Mouse (Mus musculus) midbrain, embryonic 10.5 days (tissue): ENCODE results near the gene Arhgap19. TPM values are rescaled to one million over a fixed set of nuclear protein-coding genes. Genes with fewer than 3 reads are reported as not detected.

Experiments used
- DNase-seq: peaks from one replicate; pipeline ENCODE4 v3.0.0-alpha.2; 2017; ENCODE audit warnings: low spot score
- H3K27ac ChIP-seq: fragments of 300-500 bp; sonication (generic); replicated peaks from 2 replicates; pipeline ENCODE4 v1.5.1; 2016; ENCODE audit warnings: mild to moderate bottlenecking
- H3K27me3 ChIP-seq: fragments of 300-500 bp; sonication (generic); 2 replicates; pipeline ENCODE4 v1.6.1; 2016; ENCODE audit warnings: low read depth, mild to moderate bottlenecking; ENCODE audit not compliant: poor library complexity, severe bottlenecking
- H3K36me3 ChIP-seq: fragments of 300-500 bp; sonication (generic); 2 replicates; pipeline ENCODE4 v1.6.1; 2016; ENCODE audit warnings: mild to moderate bottlenecking, moderate library complexity
- H3K4me1 ChIP-seq: fragments of 300-500 bp; sonication (generic); 2 replicates; pipeline ENCODE4 v1.6.1; 2016
- H3K4me3 ChIP-seq: fragments of 300-500 bp; sonication (generic); 2 replicates; pipeline ENCODE4 v1.5.1; 2016; ENCODE audit warnings: mild to moderate bottlenecking, moderate library complexity
- H3K9me3 ChIP-seq: fragments of 300-500 bp; sonication (generic); replicated peaks from 2 replicates; pipeline ENCODE4 v1.6.1; 2016; ENCODE audit warnings: mild to moderate bottlenecking
- WGBS: fragments of 180-500 bp; shearing (Covaris S2); methylation state at CpG from one replicate; pipeline ENCODE4 v1.1.7; 2016; 5-methylcytosine and 5-hydroxymethylcytosine counted together
- polyA plus RNA-seq: library from polyadenylated mRNA; unstranded; fragments of >200 nt; fragmentation: Nextera tagmentation; extraction: Ambion mirVana; gene quantifications from 2 replicates; pipeline ENCODE4 v1.2.1, GENCODE M21; 2016

The Arhgap19 gene
- polyA plus RNA-seq, 1 experiment from 2014 or later, result 38.1 TPM

GRCm38 (mm10) chr19:41829381-41830105 lies 27.7 kb upstream of the Arhgap19 start, which contains the start of gene Frat1:
Gene Frat1 (plus strand): TSS chr19:41829970.
- under 1% methylated on average over 39 of the region's 39 CpGs for WGBS
- Histone ChIP-seq H3K9me3 (no peaks in the 10 kb centered on the region), H3K4me3 (peak within 1 kb of the TSS; percentile 84), H3K27me3 (peaks cover 37% of the 10 kb centered on the region), H3K27ac (peak within 1 kb of the TSS; percentile 97), H3K4me1 (peaks cover 36% of the 10 kb centered on the region), H3K36me3 (no peaks in the 10 kb centered on the region)
- peak; percentile 95 for DNase-seq

DNA sequence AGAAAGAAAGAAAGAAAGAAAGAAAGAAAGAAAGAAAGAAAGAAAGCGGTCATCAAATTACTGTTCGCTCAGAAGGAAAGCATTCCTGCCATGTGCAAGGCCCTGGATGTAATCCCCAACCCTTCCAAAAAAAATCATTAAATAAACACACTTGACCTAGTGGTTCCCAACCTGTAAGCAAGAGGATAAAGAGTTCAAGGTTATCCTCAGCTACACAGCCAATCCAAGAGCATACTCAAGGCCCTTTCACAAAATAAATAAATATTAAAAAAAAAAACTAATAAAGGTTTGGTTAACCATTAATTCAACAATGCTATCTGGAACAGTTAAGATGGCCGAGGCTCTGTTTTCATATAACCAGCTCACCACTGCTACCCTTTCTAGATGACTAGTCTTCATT lies 27.1 kb upstream of the Arhgap19 start:
- 77% methylated on average over 3 of the region's 3 CpGs for WGBS
- Histone ChIP-seq H3K4me3 (peak overlapping the region; percentile 84), H3K27me3 (peaks cover 35% of the 10 kb centered on the region), H3K36me3 (no peaks in the 10 kb centered on the region), H3K27ac (peak overlapping the region; percentile 73), H3K9me3 (no peaks in the 10 kb centered on the region), H3K4me1 (peaks cover 36% of the 10 kb centered on the region)
- DNase-seq, result no peak

GRCm38 (mm10) chr19:41826529-41826928 lies 24.7 kb upstream of the Arhgap19 start:
- Histone ChIP-seq H3K9me3 (no peaks in the 10 kb centered on the region), H3K36me3 (no peaks in the 10 kb centered on the region), H3K4me1 (peaks cover 21% of the 10 kb centered on the region), H3K27ac (no peak overlapping the region), H3K4me3 (no peak overlapping the region), H3K27me3 (peaks cover 11% of the 10 kb centered on the region)
- 91% methylated on average over 3 of the region's 3 CpGs for WGBS
- no peak for DNase-seq

GRCm38 (mm10) chr19:41824950-41825349 lies 23.1 kb upstream of the Arhgap19 start:
- Histone ChIP-seq H3K9me3 (no peaks in the 10 kb centered on the region), H3K4me3 (no peak overlapping the region), H3K4me1 (peaks cover 16% of the 10 kb centered on the region), H3K27me3 (no peaks in the 10 kb centered on the region), H3K36me3 (no peaks in the 10 kb centered on the region), H3K27ac (no peak overlapping the region)
- 87% methylated on average over 5 of the region's 5 CpGs for WGBS
- DNase-seq, result no peak

GRCm38 (mm10) chr19:41822589-41822988 lies 20.7 kb upstream of the Arhgap19 start:
- 89% methylated on average over 1 of the region's 1 CpGs for WGBS
- no peak overlapping the region for H3K4me3 ChIP-seq
- no peak for DNase-seq
- H3K27me3 ChIP-seq, result no peaks in the 10 kb centered on the region
- no peaks in the 10 kb centered on the region for H3K9me3 ChIP-seq
- no peak overlapping the region for H3K27ac ChIP-seq
- H3K36me3 ChIP-seq, result no peaks in the 10 kb centered on the region
- H3K4me1 ChIP-seq, result peaks cover 10% of the 10 kb centered on the region

DNA sequence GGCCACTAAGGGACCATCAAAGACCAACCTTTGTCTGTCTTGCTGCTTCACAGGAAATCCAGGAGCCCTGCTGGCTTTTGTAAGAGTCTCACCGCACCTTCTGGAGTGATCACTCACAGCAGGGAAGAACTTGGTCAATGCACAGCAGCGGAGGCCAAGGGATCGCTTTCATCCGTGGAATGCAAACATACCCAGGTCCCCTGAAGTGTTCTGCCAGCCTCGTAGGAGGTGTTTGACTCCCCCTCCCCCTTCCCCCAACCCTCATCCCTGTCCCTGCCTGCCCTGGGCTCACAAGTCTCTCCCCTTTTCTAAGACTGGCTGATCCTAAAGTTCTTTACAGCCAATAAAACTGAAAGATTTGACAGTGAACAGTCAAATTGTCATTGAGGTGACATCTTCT lies 19.6 kb upstream of the Arhgap19 start:
- H3K27ac ChIP-seq, result no peak overlapping the region
- H3K4me1 ChIP-seq, result peaks cover 20% of the 10 kb centered on the region
- no peaks in the 10 kb centered on the region for H3K9me3 ChIP-seq
- DNase-seq, result no peak
- no peaks in the 10 kb centered on the region for H3K36me3 ChIP-seq
- WGBS, result 15% methylated on average over 5 of the region's 5 CpGs
- H3K27me3 ChIP-seq, result no peaks in the 10 kb centered on the region
- H3K4me3 ChIP-seq, result no peak overlapping the region

DNA sequence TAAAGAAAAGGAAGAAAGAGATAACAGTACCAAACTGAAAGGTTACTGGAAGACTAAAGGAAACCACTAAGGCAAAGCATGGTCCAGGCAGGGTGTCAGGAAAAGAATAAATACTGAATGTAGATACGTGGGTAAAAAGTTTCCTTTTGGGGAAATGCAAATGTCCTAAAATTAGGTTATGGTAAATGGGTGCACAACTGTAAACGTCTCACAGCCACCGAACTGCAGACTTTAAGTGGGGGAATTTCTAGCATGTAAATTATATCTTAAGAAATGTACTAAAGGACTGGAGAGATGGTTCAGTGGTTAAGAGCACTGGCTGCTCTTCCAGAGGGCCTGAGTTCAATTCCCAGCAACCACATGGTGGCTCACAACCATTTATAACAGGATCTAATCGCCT lies 16.9 kb upstream of the Arhgap19 start:
- H3K4me3 ChIP-seq, result no peak overlapping the region
- H3K27ac ChIP-seq, result no peak overlapping the region
- H3K9me3 ChIP-seq, result no peaks in the 10 kb centered on the region
- 88% methylated on average over 4 of the region's 4 CpGs for WGBS
- DNase-seq, result no peak
- peaks cover 20% of the 10 kb centered on the region for H3K4me1 ChIP-seq
- no peaks in the 10 kb centered on the region for H3K27me3 ChIP-seq
- no peaks in the 10 kb centered on the region for H3K36me3 ChIP-seq

GRCm38 (mm10) chr19:41817325-41817724 lies 15.5 kb upstream of the Arhgap19 start:
- Histone ChIP-seq H3K27me3 (no peaks in the 10 kb centered on the region), H3K9me3 (no peaks in the 10 kb centered on the region), H3K36me3 (no peaks in the 10 kb centered on the region), H3K4me1 (peaks cover 20% of the 10 kb centered on the region), H3K4me3 (no peak overlapping the region), H3K27ac (0 out of 2 replicates have a peak overlapping the region, but pooled peaks have one; percentile 7)
- no peak for DNase-seq
- WGBS, result 62% methylated on average over 10 of the region's 10 CpGs

- H3K36me3 ChIP-seq, result no peaks in the 10 kb centered on the region
- WGBS, result 59% methylated on average over 5 of the region's 5 CpGs
- no peaks in the 10 kb centered on the region for H3K9me3 ChIP-seq
- peaks cover 20% of the 10 kb centered on the region for H3K4me1 ChIP-seq
- no peak overlapping the region for H3K4me3 ChIP-seq
- H3K27ac ChIP-seq, result no peak overlapping the region
- no peaks in the 10 kb centered on the region for H3K27me3 ChIP-seq
- DNase-seq, result no peak
Observed at GRCm38 (mm10) chr19:41816915-41817314, 15.1 kb upstream of the Arhgap19 start.

DNA sequence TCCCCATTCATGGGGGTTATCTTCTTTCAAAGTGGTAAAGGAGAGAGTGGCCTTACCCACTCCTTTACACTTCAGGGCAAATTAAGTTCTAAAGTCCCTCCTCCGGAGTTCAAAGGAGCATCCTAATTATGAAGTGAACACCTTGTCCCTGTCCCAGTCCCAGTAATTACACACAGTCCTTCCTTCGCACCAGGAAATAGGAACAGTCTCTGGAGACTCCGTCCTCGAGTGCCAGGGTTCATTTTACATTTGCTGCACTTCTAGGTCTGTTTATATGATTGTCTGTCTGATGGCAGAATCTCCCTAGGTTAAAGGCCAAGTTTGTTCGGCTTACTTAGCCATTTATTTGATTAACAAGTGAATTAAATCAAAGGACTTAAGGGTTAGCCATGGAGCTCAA lies 14.6 kb upstream of the Arhgap19 start:
- Histone ChIP-seq H3K36me3 (no peaks in the 10 kb centered on the region), H3K27ac (no peak overlapping the region), H3K4me1 (peaks cover 18% of the 10 kb centered on the region), H3K27me3 (no peaks in the 10 kb centered on the region), H3K4me3 (no peak overlapping the region), H3K9me3 (no peaks in the 10 kb centered on the region)
- DNase-seq, result no peak
- WGBS, result 81% methylated on average over 5 of the region's 5 CpGs

GRCm38 (mm10) chr19:41813374-41813773 lies 11.5 kb upstream of the Arhgap19 start:
- no peak for DNase-seq
- H3K4me3 ChIP-seq, result no peak overlapping the region
- H3K36me3 ChIP-seq, result no peaks in the 10 kb centered on the region
- 93% methylated on average over 4 of the region's 4 CpGs for WGBS
- H3K9me3 ChIP-seq, result no peaks in the 10 kb centered on the region
- H3K4me1 ChIP-seq, result peaks cover 10% of the 10 kb centered on the region
- H3K27ac ChIP-seq, result no peak overlapping the region
- H3K27me3 ChIP-seq, result no peaks in the 10 kb centered on the region

GRCm38 (mm10) chr19:41812525-41812924 lies 10.7 kb upstream of the Arhgap19 start:
- Histone ChIP-seq H3K9me3 (no peaks in the 10 kb centered on the region), H3K27me3 (no peaks in the 10 kb centered on the region), H3K4me1 (peaks cover 10% of the 10 kb centered on the region), H3K27ac (no peak overlapping the region), H3K4me3 (no peak overlapping the region), H3K36me3 (no peaks in the 10 kb centered on the region)
- DNase-seq, result no peak
- WGBS, result 93% methylated on average over 10 of the region's 10 CpGs

GRCm38 (mm10) chr19:41810074-41810473 lies 8.2 kb upstream of the Arhgap19 start:
- Histone ChIP-seq H3K27ac (no peak overlapping the region), H3K4me1 (no peaks in the 10 kb centered on the region), H3K9me3 (peaks cover 10% of the 10 kb centered on the region; the same call in 1 of the 2 replicates), H3K36me3 (no peaks in the 10 kb centered on the region), H3K27me3 (no peaks in the 10 kb centered on the region), H3K4me3 (no peak overlapping the region)
- no peak for DNase-seq
- 80% methylated on average over 5 of the region's 5 CpGs for WGBS
